Mouse (Mus musculus) liver, adult 10 weeks (tissue): ENCODE data around the gene Nat10. TPM values are rescaled to one million over a fixed set of nuclear protein-coding genes. Genes with fewer than 3 reads are reported as not detected.

ENCODE experiments used
- polyA plus RNA-seq: library from polyadenylated mRNA; stranded (reverse); fragments of 350-450 nt; fragmentation: Illumina TruSeq; extraction: RNeasy Lipid Tissue Mini Kit (QIAGEN cat#74804); gene quantifications from one replicate; pipeline ENCODE4 v1.2.3, GENCODE M21; 2014; ENCODE audit warnings: low read depth, low replicate concordance

The Nat10 gene
- polyA plus RNA-seq, result 21.0 TPM

DNA sequence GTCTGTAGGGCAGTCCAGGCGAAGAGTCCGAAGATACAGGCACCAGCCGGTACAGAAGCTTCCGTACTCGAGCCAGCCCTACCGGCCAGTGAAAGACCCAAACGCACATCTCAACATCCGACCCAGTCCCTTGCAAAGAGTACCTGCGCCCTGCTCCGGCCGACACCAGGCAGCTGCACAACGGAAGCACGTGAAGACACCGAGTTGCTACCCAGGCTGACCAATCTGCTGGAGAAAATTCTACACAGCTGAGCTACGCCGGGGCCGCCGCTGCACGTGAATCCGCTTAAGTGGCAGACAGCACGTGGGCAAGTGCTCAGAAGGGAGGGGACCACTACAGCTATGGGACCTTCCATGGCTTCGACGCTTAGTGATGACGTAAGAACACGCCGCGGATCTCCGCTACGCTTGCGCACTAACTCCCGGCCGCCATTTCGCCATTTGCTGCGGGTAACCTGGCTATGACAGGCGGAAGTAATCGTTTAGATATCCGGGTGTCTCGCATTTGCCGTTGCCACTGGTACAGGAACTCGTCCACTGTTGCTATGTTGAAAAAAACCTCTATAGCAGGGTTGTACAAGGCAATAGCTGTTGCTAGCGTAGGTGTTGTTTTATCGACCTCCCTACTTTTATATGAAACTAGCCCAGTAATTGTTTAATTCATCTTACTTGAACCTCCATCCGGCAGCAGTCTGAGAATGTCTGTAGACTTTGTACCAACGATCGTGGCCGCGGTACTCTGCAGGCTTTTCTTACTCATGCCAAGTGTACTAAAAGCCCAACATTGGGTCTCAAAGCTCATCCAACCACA, at the start of gene Nat10:
TSS of gene Nat10 (minus strand) at position 365 of the 811 bp plus-strand sequence.

DNA sequence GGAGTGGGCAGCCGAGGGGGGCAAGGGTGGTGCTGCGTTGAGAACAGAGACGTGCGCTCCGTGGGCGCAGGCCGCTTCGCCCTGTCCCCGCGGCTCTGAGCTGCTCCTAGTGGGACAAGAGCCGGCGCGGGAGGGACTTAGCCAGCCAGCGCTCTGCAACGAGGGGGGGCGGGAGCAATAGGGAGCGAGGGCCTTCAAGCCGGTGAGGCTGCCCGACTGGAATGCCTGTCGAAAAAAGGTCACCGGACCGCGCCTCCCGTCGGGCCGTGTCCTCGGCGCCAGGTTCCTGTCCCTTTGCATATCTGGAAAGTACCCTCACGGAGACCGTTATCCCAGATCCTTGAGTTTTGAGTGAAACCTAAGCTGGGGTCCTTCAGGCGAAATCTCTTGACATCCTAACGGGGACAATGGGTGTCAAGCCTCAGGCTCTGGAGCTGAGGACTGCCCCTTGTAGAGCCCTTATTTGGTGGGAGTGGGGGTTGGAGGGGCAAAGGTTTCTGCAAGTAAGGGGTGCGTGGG, 36.5 kb upstream of the Nat10 start, which contains the start of gene Caprin1:
TSS of gene Caprin1 (minus strand) at position 159 of the 519 bp plus-strand sequence.

Other genes starting within 250 kb of the Nat10 start
- 2.4 TPM for gene Abtb2, start 195.0 kb downstream of the Nat10 start, polyA plus RNA-seq
- gene Caprin1, start 36.4 kb upstream of the Nat10 start, polyA plus RNA-seq, result 375 TPM
- gene Lmo2, start 196.7 kb upstream of the Nat10 start, polyA plus RNA-seq, result 7.2 TPM